Mouse (Mus musculus) lung, embryonic 16.5 days (tissue): ENCODE measurements at regions not wholly inside any gene's neighbourhood (a gene's known extent, or its start where the extent isn't known, plus 50 kb on each side); places are given as distances from the start of the nearest gene placed in this dataset.
A peak's percentile ranks its signal among the peaks of the same experiment; 100 is the strongest.

ENCODE experiments used
- ATAC-seq: fragments of 200-750 bp; cut with Nextera tagmentation; 2 replicates; pipeline ENCODE4 v1.8.0; 2017; ENCODE audit warnings: low read depth, mild to moderate bottlenecking, moderate library complexity
- H3K27ac ChIP-seq: fragments of 300-500 bp; sonication (generic); 2 replicates; pipeline ENCODE4 v1.5.1; 2014; ENCODE audit warnings: mild to moderate bottlenecking, control low read depth, low read length
- H3K27me3 ChIP-seq: fragments of 300-500 bp; sonication (generic); 2 replicates; pipeline ENCODE4 v1.6.1; 2014; ENCODE audit warnings: low read depth, low read length, mixed read lengths; ENCODE audit not compliant: control insufficient read depth, insufficient read depth
- H3K36me3 ChIP-seq: fragments of 300-500 bp; sonication (generic); 2 replicates; pipeline ENCODE4 v1.6.1; 2014; ENCODE audit warnings: low read length; ENCODE audit not compliant: control insufficient read depth, insufficient read depth
- H3K4me1 ChIP-seq: fragments of 300-500 bp; sonication (generic); replicated peaks from 2 replicates; pipeline ENCODE4 v1.6.1; 2014; ENCODE audit warnings: low read length, mixed read lengths; ENCODE audit not compliant: control insufficient read depth, insufficient read depth
- H3K4me2 ChIP-seq: fragments of 300-500 bp; sonication (generic); 2 replicates; pipeline ENCODE4 v1.6.1; 2014; ENCODE audit warnings: low read depth, low read length, control low read depth
- H3K4me3 ChIP-seq: fragments of 300-500 bp; sonication (generic); 2 replicates; pipeline ENCODE4 v1.5.1; 2014; ENCODE audit warnings: mild to moderate bottlenecking, low read length, control low read depth
- H3K9ac ChIP-seq: fragments of 300-500 bp; sonication (generic); 2 replicates; pipeline ENCODE4 v1.6.1; 2014; ENCODE audit warnings: low read length, control low read depth
- H3K9me3 ChIP-seq: fragments of 300-500 bp; sonication (generic); 2 replicates; pipeline ENCODE4 v1.6.1; 2016; ENCODE audit warnings: low read length; ENCODE audit not compliant: control insufficient read depth
- WGBS: fragments of 180-500 bp; shearing (Covaris S2); extraction: QIAGEN DNeasy Blood & Tissue Kit; methylation state at CpG from one replicate; pipeline ENCODE4 v1.1.7; 2014; 5-methylcytosine and 5-hydroxymethylcytosine counted together

DNA sequence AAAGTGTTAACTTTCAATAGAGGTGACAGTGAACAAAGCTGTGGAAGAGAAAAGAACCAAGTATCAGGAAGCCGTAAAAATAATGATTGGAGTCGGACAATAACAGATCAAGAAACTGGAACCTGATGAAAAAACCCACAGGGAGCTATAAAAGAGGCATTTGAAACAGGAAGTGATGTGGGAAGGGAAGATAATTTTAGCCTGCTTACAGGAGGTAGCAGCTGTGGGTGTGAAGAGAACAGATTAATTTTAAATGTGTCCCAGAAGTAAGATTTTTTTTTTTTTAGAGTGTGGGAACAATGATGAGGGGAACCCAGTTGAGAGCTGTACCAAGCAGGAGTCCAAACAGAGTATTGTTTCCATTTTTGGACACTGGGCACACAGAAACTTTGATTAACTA, 61.5 kb upstream of the Gls start:
- Histone ChIP-seq H3K4me3 (no peak overlapping the region), H3K4me2 (no peak overlapping the region), H3K4me1 (peaks cover 4% of the 10 kb centered on the region; the same call in 1 of the 2 replicates), H3K27ac (no peak overlapping the region), H3K9me3 (no peaks in the 10 kb centered on the region), H3K36me3 (no peaks in the 10 kb centered on the region), H3K27me3 (no peaks in the 10 kb centered on the region), H3K9ac (no peak overlapping the region)
- WGBS = 69% methylated on average over 2 of the region's 2 CpGs
- ATAC-seq = no peak

DNA sequence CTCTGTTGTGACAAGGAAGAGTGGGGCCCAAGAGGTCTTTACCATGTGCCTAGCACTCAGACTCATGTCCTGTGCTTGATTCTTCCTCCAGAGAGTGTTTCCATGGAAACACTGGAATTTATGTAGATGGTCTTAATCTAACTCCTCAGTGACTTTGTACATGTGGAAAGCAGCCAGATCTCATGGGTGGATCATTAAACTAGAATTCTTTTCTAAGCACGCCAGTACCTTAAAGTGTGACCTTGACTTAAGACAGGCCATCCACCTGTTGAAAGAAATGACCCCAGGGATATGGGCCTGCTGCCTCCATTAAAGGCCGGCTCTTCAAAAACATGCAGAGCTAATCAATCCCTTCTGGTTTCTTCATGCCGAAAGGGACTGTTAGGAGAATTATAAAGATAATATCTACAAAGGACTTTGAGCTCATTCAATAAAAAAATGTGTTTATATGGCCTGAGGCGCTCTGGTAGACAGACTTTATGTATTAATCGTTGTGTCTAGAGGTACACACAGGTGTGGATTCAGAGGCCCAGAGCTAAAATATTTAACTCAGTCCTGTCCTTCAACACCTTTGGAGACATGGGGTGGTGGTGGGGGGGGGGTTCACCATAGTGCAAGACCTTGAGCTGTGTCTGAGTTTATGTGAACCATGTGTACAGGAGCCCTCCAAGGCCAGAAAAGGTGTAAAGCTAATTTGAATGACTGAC, 60.5 kb upstream of the Gls start:
- H3K27ac ChIP-seq = no peak overlapping the region
- WGBS = 70% methylated on average over 5 of the region's 5 CpGs
- no peak overlapping the region for H3K9ac ChIP-seq
- ATAC-seq = 0 out of 2 replicates have a peak, but pooled peaks have one; percentile 38
- H3K27me3 ChIP-seq = no peaks in the 10 kb centered on the region
- peaks cover 4% of the 10 kb centered on the region; the same call in 1 of the 2 replicates for H3K4me1 ChIP-seq
- no peaks in the 10 kb centered on the region for H3K36me3 ChIP-seq
- H3K4me3 ChIP-seq = no peak overlapping the region
- H3K4me2 ChIP-seq = no peak overlapping the region
- no peaks in the 10 kb centered on the region for H3K9me3 ChIP-seq
